Mouse (Mus musculus) fibroblast of lung, adult 2 months (primary cell): ENCODE results near the gene Gm5930.
"Not testable (repeated sequence)": the region's sequence is repeated elsewhere in the genome, so short reads cannot be mapped to it uniquely, and the experiment has no call there.

Experiments used
- DNase-seq: peaks from one replicate; pipeline ENCODE4 v3.0.0-alpha.2; 2011; ENCODE audit warnings: low read depth

Gene Gm5930

GRCm38 (mm10) chr14:44338484-44338883 lies at the start of gene Gm5930:
Gene Gm5930 (minus strand): TSS chr14:44338584.
- not testable (repeated sequence) for DNase-seq

DNA sequence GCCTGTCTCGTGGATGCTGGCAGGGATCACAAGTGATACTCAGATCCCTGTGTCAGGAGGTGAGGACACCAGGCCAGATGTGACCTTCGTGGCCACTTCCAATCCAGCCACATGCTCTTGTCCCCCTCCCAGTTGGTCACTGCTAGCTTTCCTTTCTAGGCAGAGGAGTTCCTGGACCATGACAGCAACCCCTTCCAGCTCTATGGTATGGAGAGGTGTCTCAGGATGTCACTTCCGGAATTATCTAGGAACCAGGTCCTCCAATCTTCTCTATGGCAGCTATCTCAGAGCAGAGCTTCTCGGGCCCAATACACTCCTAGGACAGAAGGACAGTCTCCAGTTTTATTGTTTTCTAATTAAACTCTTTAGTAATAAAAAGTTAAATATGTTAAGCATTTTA lies 45.8 kb upstream of the Gm5930 start:
- DNase-seq: not testable (repeated sequence)

GRCm38 (mm10) chr14:44365057-44365456 lies 26.7 kb upstream of the Gm5930 start, which contains the start of gene Gm8229:
Gene Gm8229 (plus strand): TSS chr14:44365357.
- DNase-seq: not testable (repeated sequence)

DNA sequence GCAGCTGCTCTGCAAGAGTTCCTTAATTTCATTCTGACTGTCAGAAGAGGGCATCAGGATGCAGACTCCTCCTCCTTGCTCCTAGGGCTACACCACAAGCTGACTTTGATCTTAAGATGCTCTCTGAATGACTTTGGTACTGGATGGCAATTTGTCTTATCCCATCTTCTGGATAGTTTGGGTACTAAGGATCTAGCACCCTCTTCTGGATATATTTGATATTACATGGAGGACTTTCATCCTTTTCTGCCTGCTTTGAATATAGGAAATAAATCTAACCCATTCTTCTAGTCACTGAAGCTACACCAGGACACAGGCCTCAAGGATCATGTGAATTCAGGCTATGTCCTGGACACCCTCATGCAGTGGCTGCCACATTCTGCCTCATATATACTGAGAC lies 23.9 kb upstream of the Gm5930 start:
- not testable (repeated sequence) for DNase-seq

DNA sequence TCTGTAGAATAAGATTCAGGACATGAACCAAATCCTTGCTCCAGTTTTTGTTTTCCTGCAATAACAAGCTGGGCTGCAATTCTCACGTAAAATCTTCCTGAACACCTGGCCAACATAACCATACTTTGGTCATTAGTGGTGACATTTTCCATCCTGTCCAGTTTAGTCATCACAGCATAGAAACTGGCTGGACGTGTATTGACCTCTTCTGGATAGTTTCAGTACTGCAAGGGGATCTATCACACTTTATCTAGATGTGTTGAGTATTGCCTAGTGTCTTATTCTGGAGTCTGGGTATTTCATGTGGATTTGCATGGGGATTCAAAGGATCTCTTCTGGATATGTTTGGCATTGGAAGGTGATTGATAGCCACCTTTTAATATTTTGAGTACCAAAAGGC lies 23.0 kb upstream of the Gm5930 start:
- not testable (repeated sequence) for DNase-seq

- DNase-seq: not testable (repeated sequence)
Observed at GRCm38 (mm10) chr14:44312049-44312448, 26.3 kb downstream of the Gm5930 start.

- DNase-seq: not testable (repeated sequence)
Observed at GRCm38 (mm10) chr14:44285280-44285679, 53.1 kb downstream of the Gm5930 start, which contains the start of gene Gm8220. Gene Gm8220 (plus strand): TSS chr14:44285580.
